Comparison of ENCODE assay signal across 19 mouse cellular contexts in genomic region chr6:34099725-34100124, GRCm38 (mm10).
"Had no signal": no experiment of that assay in that cellular context is flagged by ENCODE, and none has a peak within 500 bp of the region (broad histone marks: within the 10 kb centered on the region; RNA-seq: fewer than 3 reads in every experiment).

No protein-coding gene starts in this region.

- H3K4me2 ChIP-seq: lung, embryonic 15.5 days; midbrain, embryonic 11.5 days; midbrain, embryonic 13.5 days; midbrain, embryonic 15.5 days; neural tube, embryonic 12.5 days; stomach, embryonic 15.5 days had no signal

- ATAC-seq: liver, postnatal 0 days; lung, postnatal 0 days; midbrain, embryonic 13.5 days; midbrain, embryonic 15.5 days had no signal

- H3K27ac ChIP-seq: lung, embryonic 15.5 days; macrophage; midbrain, embryonic 13.5 days; midbrain, embryonic 15.5 days; neural tube, embryonic 12.5 days; stomach, embryonic 15.5 days; stomach, postnatal 0 days had no signal

- H3K9me3 ChIP-seq: lung, embryonic 15.5 days; midbrain, embryonic 13.5 days; midbrain, embryonic 15.5 days; neural tube, embryonic 12.5 days; stomach, embryonic 15.5 days had no signal

- H3K27me3 ChIP-seq: lung, embryonic 15.5 days; megakaryocyte, embryonic 14.5 days; midbrain, embryonic 13.5 days; midbrain, embryonic 15.5 days; neural tube, embryonic 12.5 days; stomach, embryonic 15.5 days had no signal

- H3K4me3 ChIP-seq: lung, embryonic 15.5 days; megakaryocyte, embryonic 14.5 days; midbrain, embryonic 13.5 days; midbrain, embryonic 15.5 days; neural tube, embryonic 12.5 days; stomach, embryonic 15.5 days had no signal

- DNase-seq: liver, postnatal 0 days; lung, adult 2 months; lung, postnatal 14 days; lung, postnatal 36 days; retina, postnatal 1 day; right cerebral cortex, adult 18-20 months; thymus, adult 2 months; thymus, postnatal 25 days; thymus, postnatal 4 days had no signal

- H3K36me3 ChIP-seq: lung, embryonic 15.5 days; midbrain, embryonic 13.5 days; midbrain, embryonic 15.5 days; neural tube, embryonic 12.5 days; stomach, embryonic 15.5 days had no signal

- H3K4me1 ChIP-seq: megakaryocyte, embryonic 14.5 days; midbrain, embryonic 13.5 days; midbrain, embryonic 15.5 days; neural tube, embryonic 12.5 days; stomach, embryonic 15.5 days had no signal

- H3K9ac ChIP-seq: liver, postnatal 0 days; lung, embryonic 15.5 days; midbrain, embryonic 13.5 days; midbrain, embryonic 15.5 days; neural tube, embryonic 12.5 days; stomach, embryonic 15.5 days had no signal
